Mouse (Mus musculus): ENCODE measurements at regions not wholly inside any gene's neighbourhood (a gene's known extent, or its start where the extent isn't known, plus 50 kb on each side); places are given as distances from the start of the nearest gene placed in this dataset.
"Not testable (repeated sequence)": the region's sequence is repeated elsewhere in the genome, so short reads cannot be mapped to it uniquely, and the experiment has no call there.

GRCm38 (mm10) chr10:70866737-70867136, 211.0 kb upstream of the Phyhipl start:
- no peak for DNase-seq (ENCODE audit: low read depth, low spot score)

DNA sequence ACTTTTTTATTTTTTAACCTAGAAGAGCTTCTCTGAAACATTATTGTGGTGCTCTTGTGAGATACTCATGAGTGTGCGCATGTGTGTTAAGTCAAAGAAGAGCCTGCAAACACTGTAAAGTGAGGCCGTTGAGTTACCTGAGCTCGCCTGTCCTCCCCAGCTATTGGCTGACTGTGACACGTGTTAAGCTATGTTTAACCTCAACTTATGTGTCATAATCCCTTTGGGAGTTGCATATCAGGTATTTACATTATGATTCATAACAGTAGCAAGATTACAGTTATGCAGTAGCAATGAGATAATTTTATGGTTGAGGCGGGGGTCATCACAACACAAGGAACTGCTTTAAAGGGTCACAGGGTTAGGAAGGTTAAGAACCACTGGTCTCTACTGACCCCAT, 208.9 kb upstream of the Phyhipl start:
- no peak for DNase-seq (ENCODE audit: low read depth, low spot score)

DNA sequence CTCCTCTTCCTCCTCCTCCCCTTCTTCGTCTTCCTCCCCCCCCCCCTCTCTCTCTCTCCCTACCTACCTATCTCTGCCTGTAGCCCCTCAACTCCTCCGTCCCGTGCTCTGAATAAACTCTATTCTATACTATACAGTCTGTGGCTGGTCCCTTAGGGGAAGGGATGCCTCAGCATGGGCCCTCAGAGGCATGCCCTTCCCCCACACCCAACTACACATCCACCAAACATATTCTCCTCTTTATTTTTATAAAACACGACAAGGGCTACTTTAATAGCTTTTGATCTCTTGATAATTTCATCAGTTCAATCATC, 206.2 kb upstream of the Phyhipl start:
- DNase-seq (ENCODE audit: low read depth, low spot score): no peak

- DNase-seq (ENCODE audit: low read depth, low spot score): peak; percentile 44
These were observed 205.6 kb upstream of the Phyhipl start for GRCm38 (mm10) chr10:70861131-70862021.

DNA sequence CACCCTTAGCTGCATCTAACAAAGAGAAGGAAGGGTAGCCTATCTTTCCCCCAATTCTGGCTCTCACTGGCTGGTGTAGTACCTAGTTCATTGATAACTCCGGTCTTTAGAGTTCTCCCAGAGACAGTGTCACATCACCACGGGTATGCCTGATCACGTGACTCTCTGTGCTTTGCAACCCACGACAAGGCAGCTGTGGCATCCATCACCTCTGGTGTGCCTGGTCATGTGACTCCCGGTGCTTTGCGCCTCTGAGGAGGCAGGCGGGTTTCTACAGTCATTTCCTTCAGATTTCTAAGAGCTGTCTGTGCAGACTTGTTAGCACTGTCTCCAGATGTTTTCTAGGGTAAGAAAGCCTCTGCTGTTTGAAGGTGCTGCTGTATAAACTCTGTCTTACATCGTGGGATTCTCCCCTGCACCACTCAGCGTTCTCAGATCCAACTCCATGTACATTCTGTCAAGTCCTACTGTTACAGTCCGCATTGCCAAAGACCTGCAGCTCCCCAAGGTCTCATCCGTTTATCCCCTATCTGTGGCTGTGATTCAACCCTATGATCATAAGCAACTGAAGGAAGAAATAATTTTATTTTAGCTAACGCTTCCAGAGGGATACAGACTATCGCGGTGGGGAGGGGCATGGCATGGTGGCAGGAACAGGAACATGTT, 201.5 kb upstream of the Phyhipl start:
- DNase-seq (ENCODE audit: low read depth, low spot score): no peak

DNA sequence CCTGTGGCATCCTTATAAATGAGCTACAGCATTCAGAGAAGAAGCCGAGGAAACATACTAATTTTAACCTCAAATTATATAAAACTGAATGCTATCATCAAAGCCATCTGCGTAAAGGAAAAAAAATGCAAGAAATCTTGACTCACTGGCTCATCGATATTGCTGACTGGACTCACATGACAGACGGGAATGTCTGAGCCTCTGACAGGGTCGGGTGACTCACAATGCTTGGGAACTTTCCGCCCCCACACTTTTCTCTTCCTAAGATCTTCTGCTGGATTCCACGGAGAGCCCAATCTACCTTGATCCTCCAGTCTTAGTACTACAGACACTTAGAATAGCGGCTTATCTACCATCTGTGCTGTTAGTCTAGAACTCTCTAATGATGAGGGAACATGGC, 200.2 kb upstream of the Phyhipl start:
- no peak for DNase-seq (ENCODE audit: low read depth, low spot score)

DNA sequence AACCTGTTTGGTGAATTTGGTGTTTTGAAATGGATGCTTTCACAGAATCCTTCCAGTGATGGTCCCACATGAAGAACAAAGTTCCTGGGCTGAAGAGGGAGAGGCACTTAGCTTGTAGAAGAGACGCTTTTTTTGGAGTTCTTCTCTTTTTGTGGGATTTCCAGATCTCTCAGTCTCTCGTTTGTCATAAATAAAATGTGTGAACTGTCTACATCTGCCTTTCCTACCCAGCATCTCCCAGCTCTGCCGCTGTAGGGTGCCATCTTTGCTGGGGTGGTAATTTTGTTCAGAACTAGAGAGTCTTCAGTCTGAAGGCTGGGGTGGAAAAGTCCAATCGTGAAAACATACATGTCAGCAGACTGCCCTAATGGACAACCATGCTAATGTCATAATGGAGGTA, 197.8 kb upstream of the Phyhipl start:
- no peak for DNase-seq (ENCODE audit: low read depth, low spot score)

DNA sequence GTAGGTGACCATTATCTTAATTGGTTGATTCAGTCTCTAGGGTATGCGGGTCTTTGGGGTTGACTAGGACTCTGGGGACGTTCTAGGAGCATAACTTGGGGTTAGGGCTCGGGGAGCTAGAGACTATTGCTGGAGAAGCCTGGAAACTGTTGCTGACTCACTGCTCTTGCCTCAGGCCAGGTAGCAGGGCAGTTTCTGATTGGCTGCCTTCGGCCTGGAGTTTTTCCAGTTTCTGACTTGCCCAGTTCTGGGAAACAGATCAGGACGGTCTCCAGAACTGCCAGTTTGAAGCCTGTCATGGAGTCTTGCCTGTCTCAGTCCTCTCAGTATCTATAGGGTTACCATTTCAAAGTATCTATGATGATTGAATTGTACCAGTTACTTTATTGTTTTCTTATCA, 192.4 kb upstream of the Phyhipl start:
- no peak for DNase-seq (ENCODE audit: low read depth, low spot score)

GRCm38 (mm10) chr10:70847341-70847882, 191.6 kb upstream of the Phyhipl start:
- peak; percentile 35 for DNase-seq (ENCODE audit: low read depth, low spot score)

DNA sequence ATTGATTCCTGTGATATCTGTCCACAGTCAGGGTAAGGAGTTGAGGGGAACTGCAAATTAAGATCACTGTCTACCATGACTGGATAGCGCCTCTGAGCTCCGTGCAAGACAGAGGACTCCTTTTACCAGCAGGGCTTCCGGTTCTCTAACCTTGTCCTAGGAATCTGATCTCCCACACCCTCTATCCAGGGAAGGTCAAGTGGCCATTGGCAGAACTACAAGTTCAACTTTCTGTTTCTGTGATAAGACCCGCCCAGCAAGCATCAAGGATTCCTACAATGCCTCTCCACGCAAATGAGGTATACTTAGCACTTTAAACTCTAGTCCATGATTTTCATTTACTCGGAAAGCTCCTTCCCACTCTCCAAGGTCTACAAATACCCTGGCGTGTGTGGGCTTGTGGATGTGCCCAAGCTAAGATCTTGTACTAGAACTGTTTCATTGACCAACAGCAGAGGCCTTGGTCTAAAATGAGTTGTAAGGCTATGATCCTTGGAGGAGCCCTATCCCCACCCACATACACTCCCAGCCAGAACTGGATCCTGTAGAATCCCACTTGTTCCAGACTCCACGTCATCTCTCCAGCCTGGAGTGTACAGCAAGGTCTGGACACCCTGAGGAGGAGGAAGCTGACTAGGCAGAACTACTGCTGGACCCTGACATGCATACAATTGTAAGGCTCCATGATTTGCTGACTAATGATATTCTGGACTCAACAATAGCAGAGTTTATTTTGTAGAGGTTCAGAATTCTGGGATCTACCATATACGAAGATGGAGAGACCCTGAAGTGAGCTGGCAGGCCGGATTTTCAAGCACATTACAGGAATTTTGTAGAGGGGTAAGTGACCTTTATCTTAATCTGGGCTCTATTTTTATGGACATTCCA, 190.8 kb upstream of the Phyhipl start:
- no peak for DNase-seq (ENCODE audit: low read depth, low spot score)

GRCm38 (mm10) chr10:70843848-70844247, 188.1 kb upstream of the Phyhipl start:
- no peak for DNase-seq (ENCODE audit: low read depth, low spot score)

- no peak for DNase-seq (ENCODE audit: low read depth, low spot score)
These were observed 186.5 kb upstream of the Phyhipl start for GRCm38 (mm10) chr10:70842176-70842838.

DNA sequence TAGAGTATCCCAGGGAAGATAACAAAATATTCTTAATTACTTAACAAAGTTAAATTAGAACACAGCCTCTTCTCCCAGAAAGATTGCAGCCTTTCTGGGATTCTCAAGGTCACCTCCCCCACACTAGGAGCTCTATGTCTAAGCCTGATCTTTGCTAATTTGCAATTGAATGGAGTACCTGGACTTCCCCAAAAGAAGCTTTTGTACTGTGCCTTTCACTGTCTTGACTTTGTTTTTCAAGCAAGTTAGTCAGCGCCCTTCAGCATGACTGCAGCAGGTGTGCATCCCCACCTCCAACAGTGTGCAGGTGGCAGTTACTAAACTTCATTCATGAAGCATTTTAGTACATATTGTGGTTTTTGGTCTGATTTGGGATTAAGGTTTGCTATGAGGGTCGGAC, 185.4 kb upstream of the Phyhipl start:
- DNase-seq (ENCODE audit: low read depth, low spot score): not testable (repeated sequence)

GRCm38 (mm10) chr10:70838147-70838546, 182.4 kb upstream of the Phyhipl start:
- DNase-seq (ENCODE audit: low read depth, low spot score): no peak

DNA sequence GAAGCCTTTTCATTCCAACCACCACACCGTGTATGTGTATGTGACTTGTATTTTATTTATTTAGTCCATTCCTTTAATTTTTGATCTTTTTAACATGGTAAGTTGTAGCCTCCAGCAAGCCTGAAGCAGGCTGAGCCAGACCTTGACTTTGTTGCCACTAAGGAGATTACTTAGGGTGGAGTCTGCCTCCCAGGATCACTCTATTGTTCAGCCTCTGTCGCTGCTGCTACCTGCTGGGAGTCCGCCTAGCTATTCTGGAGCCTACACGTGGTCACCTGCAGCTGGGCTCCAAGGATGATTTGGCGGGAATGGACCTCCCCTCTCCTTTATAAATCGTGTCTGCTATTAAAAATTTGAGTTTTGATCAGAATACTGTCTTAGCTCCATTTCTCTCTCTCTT, 181.6 kb upstream of the Phyhipl start:
- no peak for DNase-seq (ENCODE audit: low read depth, low spot score)

DNA sequence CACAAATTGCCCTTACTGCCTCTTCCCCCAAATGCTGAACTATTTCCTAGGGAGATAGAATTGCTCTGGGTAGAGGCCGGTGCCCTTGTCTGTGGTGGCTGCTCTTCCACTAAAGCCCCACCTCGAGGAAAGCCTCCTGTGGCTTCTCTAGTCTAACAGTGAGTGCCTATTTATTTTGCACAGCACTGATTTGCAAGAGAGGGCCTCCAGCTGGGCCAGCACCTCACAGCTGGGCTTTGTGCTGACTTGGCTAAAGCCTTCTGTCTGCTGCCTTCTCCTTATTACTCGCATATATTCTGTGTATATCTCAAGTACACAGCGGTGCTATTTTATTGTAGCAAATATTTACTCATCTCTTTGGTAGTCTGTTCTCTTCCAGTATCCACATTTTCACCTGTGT, 176.9 kb upstream of the Phyhipl start:
- no peak for DNase-seq (ENCODE audit: low read depth, low spot score)

- peak; percentile 67 for DNase-seq (ENCODE audit: low read depth, low spot score)
These were observed 172.5 kb upstream of the Phyhipl start for GRCm38 (mm10) chr10:70828217-70828616.

DNA sequence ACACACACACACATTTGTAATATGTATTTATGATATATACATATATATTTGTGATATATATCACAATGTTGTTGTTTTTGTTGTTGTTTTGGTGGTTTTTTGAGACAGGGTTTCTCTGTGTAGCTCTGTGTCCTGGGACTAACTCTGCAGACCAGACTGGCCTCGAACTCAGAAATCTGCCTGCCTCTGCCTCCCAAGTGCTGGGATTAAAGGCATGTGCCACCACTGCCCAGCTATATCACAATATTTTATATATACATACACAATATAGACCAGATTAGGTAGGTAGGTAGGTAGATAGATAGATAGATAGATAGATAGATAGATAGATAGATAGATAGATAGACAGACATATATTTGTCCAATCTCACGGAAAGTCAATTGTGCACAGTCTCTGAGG, 171.8 kb upstream of the Phyhipl start:
- DNase-seq (ENCODE audit: low read depth, low spot score): not testable (repeated sequence)

DNA sequence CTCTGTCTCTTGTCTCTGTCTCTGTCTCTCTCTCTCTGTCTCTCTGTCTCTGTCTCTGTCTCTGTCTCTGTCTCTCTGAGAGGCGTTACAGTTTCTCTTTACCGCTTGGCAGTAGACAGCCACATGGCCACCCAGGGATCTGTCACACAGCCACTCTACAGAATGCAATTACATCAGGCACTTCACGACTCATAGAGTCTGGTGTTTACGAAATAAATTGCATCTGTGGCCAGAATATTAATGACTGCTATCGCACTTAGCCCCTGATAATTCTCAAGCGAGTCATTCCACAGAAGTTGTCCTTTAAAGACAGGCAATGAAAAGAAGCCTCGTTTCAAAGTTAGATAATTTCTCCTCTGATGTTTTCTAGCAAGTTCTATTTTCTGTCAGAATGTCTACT, 170.9 kb upstream of the Phyhipl start:
- DNase-seq (ENCODE audit: low read depth, low spot score): no peak

GRCm38 (mm10) chr10:70825451-70825850, 169.7 kb upstream of the Phyhipl start:
- DNase-seq (ENCODE audit: low read depth, low spot score): no peak

- no peak for DNase-seq (ENCODE audit: low read depth, low spot score)
These were observed 168.7 kb upstream of the Phyhipl start for GRCm38 (mm10) chr10:70824461-70824860.

Data from mesoderm, embryonic 11.5 days (tissue).